Mouse (Mus musculus) spleen, embryonic (tissue): ENCODE measurements at regions not wholly inside any gene's neighbourhood (a gene's known extent, or its start where the extent isn't known, plus 50 kb on each side); places are given as distances from the start of the nearest gene placed in this dataset.

Experiments
- CTCF ChIA-PET: fragments of 350-600 bp; sonication (Branson Sonifier 250); formaldehyde crosslinking; loops from one replicate; lab custom pipeline; 2022; lab: Charles Lee

DNA sequence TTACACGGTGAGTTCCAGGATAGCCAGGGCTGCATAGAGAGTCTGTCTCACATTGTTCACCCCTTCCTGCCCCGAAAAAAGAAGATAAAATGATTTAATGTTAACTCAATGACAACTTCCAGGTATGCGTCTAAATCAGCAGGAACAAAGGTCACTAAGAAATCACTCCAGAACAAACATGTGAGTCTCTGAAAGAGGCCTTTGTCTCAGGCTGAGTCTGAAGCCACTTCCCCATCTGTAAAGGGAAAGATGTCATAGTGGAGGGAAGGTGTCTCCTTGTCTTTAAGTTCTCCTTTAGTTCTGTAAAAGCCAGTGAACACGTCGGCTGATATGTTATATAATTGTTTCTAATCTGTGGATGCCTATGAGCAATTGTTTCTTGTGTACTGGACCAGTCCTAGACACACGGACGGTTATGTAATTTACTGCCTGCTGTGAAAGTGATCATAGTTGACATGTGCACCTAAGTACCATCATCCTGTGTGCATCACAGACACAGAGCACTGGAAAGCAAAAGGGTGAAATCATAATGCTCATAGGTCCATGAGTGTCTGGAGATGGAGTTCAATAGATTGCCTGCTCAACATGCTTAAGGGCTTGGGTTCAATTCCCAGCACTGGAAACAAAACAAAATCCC lies 76.3 kb downstream of the Asb13 start:
- CTCF ChIA-PET: no interaction called here

DNA sequence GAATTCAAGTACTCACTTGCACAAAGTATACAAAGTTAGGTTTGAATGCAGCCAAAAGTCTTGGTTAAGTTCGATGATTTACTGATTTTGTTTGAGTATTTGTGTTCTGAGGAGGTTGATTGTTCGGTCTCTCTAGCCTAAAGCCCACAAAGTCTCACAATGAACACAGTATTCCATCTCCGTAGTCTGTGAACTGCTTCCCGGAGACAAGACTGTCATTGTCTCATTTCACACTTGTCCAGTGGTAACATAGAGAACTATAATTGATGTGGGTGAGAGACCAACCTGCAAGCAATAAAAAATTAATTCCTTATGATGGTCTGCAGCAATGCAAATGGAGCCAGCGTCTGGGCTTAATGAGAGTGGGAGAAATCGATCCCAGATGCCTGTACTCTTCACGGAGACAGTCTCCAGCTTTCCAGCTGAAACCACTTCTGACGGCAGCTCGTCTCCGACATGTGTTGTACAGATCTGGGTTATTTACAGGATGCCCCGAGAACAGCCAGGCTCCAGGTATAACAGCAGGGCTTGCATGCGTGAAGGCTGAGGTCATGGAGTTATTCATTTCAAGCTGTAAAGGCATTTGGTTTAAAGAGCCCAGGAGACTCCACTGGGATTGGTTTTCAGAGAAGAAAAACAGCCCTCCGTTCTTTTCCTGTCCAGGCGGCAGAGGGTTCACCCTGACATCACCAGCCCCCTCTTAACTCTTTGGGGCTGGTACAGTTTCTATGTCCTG lies 75.2 kb downstream of the Asb13 start:
- CTCF ChIA-PET: no interaction called here
